Mouse (Mus musculus): ENCODE measurements around the gene Prkn.

DNA sequence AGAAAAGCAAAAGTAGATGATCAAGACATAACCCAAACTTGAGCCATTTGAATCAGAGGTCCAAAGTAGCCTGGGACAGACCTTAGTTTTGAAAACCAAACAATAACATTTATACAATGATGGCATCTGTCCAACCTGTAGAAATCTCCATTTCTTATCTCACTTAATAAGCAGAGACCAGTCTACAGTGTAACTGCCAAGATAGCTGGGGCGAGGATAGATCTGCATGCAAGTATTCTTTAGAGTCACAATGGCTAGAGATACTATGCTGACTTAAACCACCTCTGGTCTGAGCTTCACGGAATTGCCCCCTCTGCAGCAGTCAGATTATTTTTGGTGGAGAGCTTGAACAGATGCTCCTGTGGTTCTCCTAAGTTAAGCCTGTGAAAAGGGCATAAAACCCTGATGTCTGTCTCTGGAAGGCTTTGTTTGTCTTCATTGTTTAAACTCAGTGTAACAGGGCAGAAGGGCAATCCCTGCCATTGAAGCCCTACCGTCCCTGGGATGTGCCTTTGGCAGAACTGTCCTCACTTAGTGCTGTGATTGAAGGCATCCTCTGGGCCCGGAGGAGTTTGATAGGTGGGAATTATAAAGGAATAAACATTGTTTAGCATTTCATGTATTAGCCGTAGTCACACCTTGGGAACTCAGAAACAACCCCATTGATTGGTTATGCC lies 581.2 kb downstream of the Prkn start:
- TF ChIP-seq CTCF (IDR thresholded peaks at IDR 0.05; ENCODE audit: borderline replicate concordance, insufficient read depth, low read length) (no peak), POLR2A (IDR thresholded peaks at IDR 0.05; ENCODE audit: low read depth, low read length) (no peak)
